Mouse (Mus musculus): ENCODE results near the gene Aes. TPM values are rescaled to one million over a fixed set of nuclear protein-coding genes. Genes with fewer than 3 reads are reported as not detected.

The Aes gene
- total RNA-seq, 2 experiments from 2014 or later = 639 to 647 TPM

- DNase-seq (ENCODE audit: low spot score in 2 of 2) = no peak
Measured at GRCm38 (mm10) chr10:81593935-81594334, 34.6 kb downstream of the Aes start.

GRCm38 (mm10) chr10:81595599-81595998 lies 36.3 kb downstream of the Aes start:
- DNase-seq (ENCODE audit: low spot score in 2 of 2) = no peak

- DNase-seq (ENCODE audit: low spot score in 2 of 2) = no peak
Measured at GRCm38 (mm10) chr10:81596611-81597010, 37.3 kb downstream of the Aes start.

GRCm38 (mm10) chr10:81597137-81597950 lies 38.1 kb downstream of the Aes start:
- DNase-seq (ENCODE audit: low spot score in 2 of 2) = no peak

- no peak for DNase-seq (ENCODE audit: low spot score in 2 of 2)
Measured at GRCm38 (mm10) chr10:81598342-81598741, 39.1 kb downstream of the Aes start.

GRCm38 (mm10) chr10:81598871-81599270 lies 39.6 kb downstream of the Aes start:
- no peak for DNase-seq (ENCODE audit: low spot score in 2 of 2)

- no peak for DNase-seq (ENCODE audit: low spot score in 2 of 2)
Measured at GRCm38 (mm10) chr10:81599630-81600029, 40.3 kb downstream of the Aes start.

- no peak for DNase-seq (ENCODE audit: low spot score in 2 of 2)
Measured at GRCm38 (mm10) chr10:81600096-81600495, 40.8 kb downstream of the Aes start.

- DNase-seq (ENCODE audit: low spot score in 2 of 2) = peak; percentile 92 to 95
Measured at GRCm38 (mm10) chr10:81600738-81601203, 41.5 kb downstream of the Aes start, which contains the start of gene Tle6. Gene Tle6 (minus strand): TSS chr10:81601073.

GRCm38 (mm10) chr10:81601396-81601905 lies 42.2 kb downstream of the Aes start:
- DNase-seq (ENCODE audit: low spot score in 2 of 2) = no peak

- DNase-seq (ENCODE audit: low spot score in 2 of 2) = no peak
Measured at GRCm38 (mm10) chr10:81602741-81603151, 43.5 kb downstream of the Aes start.

GRCm38 (mm10) chr10:81604019-81604967 lies 45.0 kb downstream of the Aes start:
- DNase-seq (ENCODE audit: low spot score in 2 of 2) = no peak

- DNase-seq (ENCODE audit: low spot score in 2 of 2) = peak; percentile 63 to 75
Measured at GRCm38 (mm10) chr10:81604968-81605665, 45.8 kb downstream of the Aes start.

GRCm38 (mm10) chr10:81605666-81605973 lies 46.3 kb downstream of the Aes start:
- DNase-seq (ENCODE audit: low spot score in 2 of 2) = no peak

GRCm38 (mm10) chr10:81605974-81606751 lies 46.9 kb downstream of the Aes start, which contains the start of gene BC025920:
Gene BC025920 (plus strand): TSS chr10:81606270.
- peak; percentile 69 to 88 for DNase-seq (ENCODE audit: low spot score in 2 of 2)

- no peak for DNase-seq (ENCODE audit: low spot score in 2 of 2)
Measured at GRCm38 (mm10) chr10:81608308-81608707, 49.0 kb downstream of the Aes start.

GRCm38 (mm10) chr10:81612779-81613178 lies 53.5 kb downstream of the Aes start:
- DNase-seq (ENCODE audit: low spot score in 2 of 2) = no peak

GRCm38 (mm10) chr10:81615486-81615885 lies 56.2 kb downstream of the Aes start:
- no peak for DNase-seq (ENCODE audit: low spot score in 2 of 2)

All from adrenal gland, postnatal 4 days (tissue).